Mouse (Mus musculus) stomach, embryonic 15.5 days (tissue): ENCODE data around the gene Vasp. TPM values are rescaled to one million over a fixed set of nuclear protein-coding genes. Genes with fewer than 3 reads are reported as not detected.
A peak's percentile ranks its signal among the peaks of the same experiment; 100 is the strongest.
"Not testable (repeated sequence)": the region's sequence is repeated elsewhere in the genome, so short reads cannot be mapped to it uniquely, and the experiment has no call there.

Source experiments
- ATAC-seq: fragments of 200-750 bp; cut with Nextera tagmentation; 2 replicates; pipeline ENCODE4 v1.8.0; 2017; ENCODE audit warnings: low read depth, moderate number of reproducible peaks, moderate TSS enrichment; ENCODE audit not compliant: insufficient read depth, low FRiP score
- H3K27ac ChIP-seq: fragments of 300-500 bp; sonication (generic); 2 replicates; pipeline ENCODE4 v1.5.1; 2015; ENCODE audit warnings: mild to moderate bottlenecking, inconsistent platforms
- H3K27me3 ChIP-seq: fragments of 300-500 bp; sonication (generic); replicated peaks from 2 replicates; pipeline ENCODE4 v1.6.1; 2015; ENCODE audit warnings: inconsistent platforms
- H3K36me3 ChIP-seq: fragments of 300-500 bp; sonication (generic); 2 replicates; pipeline ENCODE4 v1.6.1; 2015; ENCODE audit warnings: inconsistent platforms
- H3K4me1 ChIP-seq: fragments of 300-500 bp; sonication (generic); 2 replicates; pipeline ENCODE4 v1.6.1; 2015; ENCODE audit warnings: inconsistent platforms
- H3K4me2 ChIP-seq: fragments of 300-500 bp; sonication (generic); 2 replicates; pipeline ENCODE4 v1.6.1; 2015; ENCODE audit warnings: mild to moderate bottlenecking, inconsistent platforms
- H3K4me3 ChIP-seq: fragments of 300-500 bp; sonication (generic); replicated peaks from 2 replicates; pipeline ENCODE4 v1.5.1; 2015; ENCODE audit warnings: inconsistent platforms
- H3K9ac ChIP-seq: fragments of 300-500 bp; sonication (generic); 2 replicates; pipeline ENCODE4 v1.6.1; 2015; ENCODE audit warnings: inconsistent platforms
- H3K9me3 ChIP-seq: fragments of 300-500 bp; sonication (generic); 2 replicates; pipeline ENCODE4 v1.6.1; 2016; ENCODE audit warnings: inconsistent platforms
- WGBS: fragments of 180-500 bp; shearing (Covaris S2); methylation state at CpG from one replicate; pipeline ENCODE4 v1.1.7; 2015; 5-methylcytosine and 5-hydroxymethylcytosine counted together
- polyA plus RNA-seq: library from polyadenylated mRNA; unstranded; fragments of >200 nt; fragmentation: Nextera tagmentation; extraction: Ambion mirVana; gene quantifications from 2 replicates; pipeline ENCODE4 v1.2.1, GENCODE M21; 2015

The Vasp gene
- polyA plus RNA-seq, 1 experiment from 2014 or later, result 106 TPM

DNA sequence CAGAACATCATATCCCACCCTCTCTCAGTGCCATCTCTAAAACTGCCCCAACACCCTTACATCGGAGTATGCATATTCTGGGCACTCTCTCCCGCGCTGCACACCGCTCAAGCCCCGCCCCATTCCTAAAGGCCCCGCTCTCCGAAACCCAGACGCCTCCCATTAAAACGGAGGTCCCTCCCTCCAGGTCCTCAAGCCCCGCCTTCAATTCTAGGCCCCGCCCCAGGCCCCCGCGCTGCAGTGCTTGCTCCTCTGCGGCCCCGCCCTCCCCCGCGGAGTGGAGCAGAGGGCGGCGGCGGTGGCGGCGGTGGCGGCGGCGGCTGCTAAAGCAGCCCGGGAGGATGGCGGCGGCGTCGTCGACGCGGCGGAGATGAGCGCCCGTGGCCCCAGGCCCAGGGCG, 10.8 kb upstream of the Vasp start, which contains the start of gene Rtn2:
TSS of gene Rtn2 (plus strand) at position 240 of the 400 bp plus-strand sequence.
- Histone ChIP-seq H3K27me3 (peaks cover 47% of the 10 kb centered on the region), H3K9ac (peak within 1 kb of the TSS; percentile 23; the same call in 1 of the 2 replicates), H3K27ac (0 out of 2 replicates have a peak within 1 kb of the TSS, but pooled peaks have one; percentile 12), H3K4me3 (peak within 1 kb of the TSS; percentile 52), H3K9me3 (no peaks in the 10 kb centered on the region), H3K4me2 (peak within 1 kb of the TSS; percentile 98), H3K4me1 (peaks cover 22% of the 10 kb centered on the region), H3K36me3 (no peaks in the 10 kb centered on the region)
- peak; percentile 79 for ATAC-seq
- WGBS, result under 1% methylated on average over 37 of the region's 37 CpGs

- H3K9me3 ChIP-seq, H3K27ac ChIP-seq, H3K36me3 ChIP-seq, H3K9ac ChIP-seq, ATAC-seq: not testable (repeated sequence)
- peaks cover 22% of the 10 kb centered on the region for H3K4me1 ChIP-seq
- 34% methylated on average over 6 of the region's 6 CpGs for WGBS
- H3K27me3 ChIP-seq, result peaks cover 47% of the 10 kb centered on the region
- peak overlapping the region; percentile 98 for H3K4me2 ChIP-seq
- peak overlapping the region; percentile 52 for H3K4me3 ChIP-seq
These were observed 10.2 kb upstream of the Vasp start for GRCm38 (mm10) chr7:19281680-19282304.

- Histone ChIP-seq H3K9me3 (no peaks in the 10 kb centered on the region), H3K27me3 (peaks cover 47% of the 10 kb centered on the region), H3K36me3 (no peaks in the 10 kb centered on the region), H3K4me2 (peak within 1 kb of the TSS; percentile 49), H3K4me3 (peak within 1 kb of the TSS; percentile 23), H3K27ac (no peak within 1 kb of the TSS), H3K4me1 (peaks cover 22% of the 10 kb centered on the region), H3K9ac (no peak within 1 kb of the TSS)
- under 1% methylated on average over 46 of the region's 46 CpGs for WGBS
- no peak for ATAC-seq
These were observed 8.0 kb upstream of the Vasp start, which contains the start of gene Ppm1n for GRCm38 (mm10) chr7:19279581-19280114. Gene Ppm1n (minus strand): TSS chr7:19280064.

DNA sequence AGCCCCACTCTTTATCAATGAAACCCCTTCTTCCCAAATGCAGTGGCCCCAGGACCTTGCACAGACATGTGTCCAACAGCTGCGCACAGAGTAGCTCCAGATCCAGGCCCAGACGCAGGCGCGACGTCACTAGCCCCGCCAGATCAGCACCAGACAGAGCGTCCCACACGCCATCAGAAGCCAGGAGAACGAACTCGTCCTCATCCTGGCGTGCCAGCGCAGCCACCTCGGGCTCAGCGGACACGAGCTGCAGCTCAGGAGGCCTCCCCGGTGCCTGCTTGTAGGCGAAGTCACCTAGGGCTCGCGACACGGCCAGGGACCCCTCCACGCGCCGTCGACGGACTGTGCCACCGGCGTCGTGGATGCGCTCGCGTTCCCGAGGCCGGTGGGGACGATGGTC, 7.4 kb upstream of the Vasp start:
- Histone ChIP-seq H3K9me3 (no peaks in the 10 kb centered on the region), H3K9ac (no peak overlapping the region), H3K27me3 (peaks cover 47% of the 10 kb centered on the region), H3K4me1 (peaks cover 22% of the 10 kb centered on the region), H3K27ac (no peak overlapping the region), H3K36me3 (no peaks in the 10 kb centered on the region), H3K4me3 (peak overlapping the region; percentile 23; the same call in 1 of the 2 replicates), H3K4me2 (peak overlapping the region; percentile 49)
- ATAC-seq, result no peak
- 5% methylated on average over 34 of the region's 34 CpGs for WGBS

DNA sequence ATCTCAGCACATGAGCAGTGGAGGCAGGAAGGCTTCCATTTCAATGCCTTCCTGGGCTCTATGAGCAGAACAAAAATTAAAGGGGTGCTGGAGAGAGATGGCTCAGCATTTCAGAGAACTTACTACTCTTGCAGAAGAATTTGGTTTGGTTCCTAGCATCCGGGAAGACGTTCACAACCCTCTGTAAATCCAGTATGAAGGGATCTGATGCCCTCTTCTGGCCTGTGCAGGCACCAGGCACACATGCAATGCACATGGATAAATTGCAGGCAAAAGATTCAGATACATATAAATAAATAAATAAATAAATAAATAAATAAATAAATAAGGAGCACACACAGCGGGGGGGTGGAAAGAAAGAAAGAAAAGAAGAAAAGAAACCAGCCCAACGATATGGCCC, 4.6 kb upstream of the Vasp start:
- no peak overlapping the region for H3K4me2 ChIP-seq
- peaks cover 35% of the 10 kb centered on the region for H3K27me3 ChIP-seq
- no peaks in the 10 kb centered on the region for H3K36me3 ChIP-seq
- ATAC-seq, result no peak
- 44% methylated on average over 4 of the region's 4 CpGs for WGBS
- no peak overlapping the region for H3K4me3 ChIP-seq
- H3K4me1 ChIP-seq, result peaks cover 7% of the 10 kb centered on the region
- no peak overlapping the region for H3K9ac ChIP-seq
- no peak overlapping the region for H3K27ac ChIP-seq
- no peaks in the 10 kb centered on the region for H3K9me3 ChIP-seq

DNA sequence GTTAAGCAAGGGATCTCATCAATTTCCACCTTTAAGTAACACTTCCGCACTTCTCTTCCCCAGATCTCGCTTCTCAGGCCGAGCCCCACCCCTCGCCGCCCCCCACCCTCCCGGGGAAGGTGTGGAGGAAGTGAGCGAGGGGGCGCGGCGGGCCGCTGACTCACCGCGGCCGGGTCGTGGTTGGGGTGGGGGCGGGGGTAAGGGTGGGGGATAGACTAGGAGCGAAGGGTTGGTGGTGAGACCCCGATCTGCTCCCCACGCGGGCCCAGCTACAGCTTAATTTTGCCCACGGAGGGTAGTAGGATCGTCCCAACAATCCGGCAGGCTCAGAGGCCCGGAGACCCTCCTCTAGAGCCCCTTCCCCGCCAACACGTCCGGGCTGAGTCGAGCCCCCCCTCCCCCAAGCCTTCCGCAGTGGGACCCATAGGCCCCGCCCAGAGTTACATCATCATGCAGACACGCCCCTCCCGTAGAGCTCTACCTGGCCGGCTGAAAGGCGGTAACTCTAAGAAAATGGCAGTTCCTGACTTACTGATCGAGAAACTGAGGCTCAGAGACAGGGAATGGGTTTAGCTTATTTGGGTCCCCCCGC, 652 bp upstream of the Vasp start:
- H3K4me2 ChIP-seq, result peak overlapping the region; percentile 93
- no peaks in the 10 kb centered on the region for H3K9me3 ChIP-seq
- H3K27ac ChIP-seq, result peak overlapping the region; percentile 99
- H3K27me3 ChIP-seq, result no peaks in the 10 kb centered on the region
- H3K9ac ChIP-seq, result peak overlapping the region; percentile 97
- ATAC-seq, result peak; percentile 65
- no peaks in the 10 kb centered on the region for H3K36me3 ChIP-seq
- WGBS, result under 1% methylated on average over 34 of the region's 36 CpGs
- H3K4me3 ChIP-seq, result peak overlapping the region; percentile 100
- peaks cover 15% of the 10 kb centered on the region for H3K4me1 ChIP-seq

GRCm38 (mm10) chr7:19270509-19271237, 944 bp downstream of the Vasp start:
- Histone ChIP-seq H3K4me1 (peaks cover 31% of the 10 kb centered on the region), H3K36me3 (no peaks in the 10 kb centered on the region; the same call in 1 of the 2 replicates), H3K4me2 (peak overlapping the region; percentile 93), H3K9me3 (no peaks in the 10 kb centered on the region), H3K27ac (peak overlapping the region; percentile 99), H3K9ac (peak overlapping the region; percentile 97), H3K4me3 (peak overlapping the region; percentile 100), H3K27me3 (no peaks in the 10 kb centered on the region)
- ATAC-seq, result no peak
- WGBS, result under 1% methylated on average over 20 of the region's 21 CpGs

DNA sequence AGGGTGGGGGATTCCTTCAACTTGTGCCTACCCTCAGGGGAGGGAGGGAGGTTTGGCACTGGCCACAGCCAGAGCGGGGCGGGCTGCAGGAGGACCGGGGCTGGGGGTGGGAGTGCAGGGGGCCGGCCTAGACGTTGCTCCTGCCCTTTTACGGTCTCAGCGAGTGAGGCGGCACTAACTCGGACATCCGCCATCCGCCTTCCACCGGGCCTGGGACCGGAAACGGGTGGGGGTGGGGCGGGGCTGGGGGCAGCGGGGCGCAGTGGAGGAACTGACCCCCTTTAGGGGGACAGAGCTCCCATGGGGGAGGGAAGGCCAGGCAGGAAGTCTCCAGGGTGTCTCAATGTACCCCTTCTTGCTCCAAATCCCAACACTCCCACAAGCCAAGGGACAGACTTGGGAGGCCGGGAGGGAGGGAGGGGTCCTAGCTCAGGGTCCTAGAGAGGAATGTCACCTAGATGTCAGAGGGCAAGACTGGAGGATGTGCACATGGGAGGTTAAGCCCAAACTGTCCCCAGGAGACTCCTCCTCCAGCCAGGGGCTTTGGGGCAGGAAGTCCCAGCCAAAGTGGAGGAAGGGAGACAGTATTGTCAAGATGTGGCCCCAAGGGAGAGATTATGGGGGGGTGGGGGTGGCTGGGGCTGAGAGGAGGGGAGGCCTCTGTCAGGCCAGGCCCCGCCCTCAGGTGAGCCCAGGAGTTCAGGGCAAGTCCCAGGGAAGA, 1.7 kb downstream of the Vasp start:
- peak overlapping the region; percentile 97 for H3K9ac ChIP-seq
- peak overlapping the region; percentile 93 for H3K4me2 ChIP-seq
- peak overlapping the region; percentile 99 for H3K27ac ChIP-seq
- no peaks in the 10 kb centered on the region for H3K9me3 ChIP-seq
- peak; percentile 52 for ATAC-seq
- peak overlapping the region; percentile 100 for H3K4me3 ChIP-seq
- no peaks in the 10 kb centered on the region for H3K27me3 ChIP-seq
- peaks cover 34% of the 10 kb centered on the region for H3K4me1 ChIP-seq
- under 1% methylated on average over 16 of the region's 19 CpGs for WGBS
- peaks cover under 1% of the 10 kb centered on the region; the same call in 1 of the 2 replicates for H3K36me3 ChIP-seq

GRCm38 (mm10) chr7:19268993-19269681, 2.5 kb downstream of the Vasp start:
- Histone ChIP-seq H3K27me3 (no peaks in the 10 kb centered on the region), H3K4me3 (peak overlapping the region; percentile 100), H3K9ac (peak overlapping the region; percentile 97), H3K4me1 (peaks cover 34% of the 10 kb centered on the region), H3K9me3 (no peaks in the 10 kb centered on the region), H3K27ac (peak overlapping the region; percentile 99), H3K36me3 (peaks cover 8% of the 10 kb centered on the region), H3K4me2 (peak overlapping the region; percentile 93)
- peak; percentile 9; the same call in 1 of the 2 replicates for ATAC-seq
- WGBS, result 21% methylated on average over 10 of the region's 10 CpGs

GRCm38 (mm10) chr7:19267051-19267450, 4.6 kb downstream of the Vasp start:
- 61% methylated on average over 10 of the region's 10 CpGs for WGBS
- peaks cover 27% of the 10 kb centered on the region for H3K36me3 ChIP-seq
- peaks cover 34% of the 10 kb centered on the region for H3K4me1 ChIP-seq
- H3K27me3 ChIP-seq, result no peaks in the 10 kb centered on the region
- peak overlapping the region; percentile 72 for H3K27ac ChIP-seq
- H3K9ac ChIP-seq, result no peak overlapping the region; the same call in 1 of the 2 replicates
- no peak for ATAC-seq
- H3K4me2 ChIP-seq, result peak overlapping the region; percentile 27; the same call in 1 of the 2 replicates
- H3K9me3 ChIP-seq, result no peaks in the 10 kb centered on the region
- no peak overlapping the region for H3K4me3 ChIP-seq
